Comparison of ENCODE assay signal across 2 mouse cellular contexts in the genomic region with DNA sequence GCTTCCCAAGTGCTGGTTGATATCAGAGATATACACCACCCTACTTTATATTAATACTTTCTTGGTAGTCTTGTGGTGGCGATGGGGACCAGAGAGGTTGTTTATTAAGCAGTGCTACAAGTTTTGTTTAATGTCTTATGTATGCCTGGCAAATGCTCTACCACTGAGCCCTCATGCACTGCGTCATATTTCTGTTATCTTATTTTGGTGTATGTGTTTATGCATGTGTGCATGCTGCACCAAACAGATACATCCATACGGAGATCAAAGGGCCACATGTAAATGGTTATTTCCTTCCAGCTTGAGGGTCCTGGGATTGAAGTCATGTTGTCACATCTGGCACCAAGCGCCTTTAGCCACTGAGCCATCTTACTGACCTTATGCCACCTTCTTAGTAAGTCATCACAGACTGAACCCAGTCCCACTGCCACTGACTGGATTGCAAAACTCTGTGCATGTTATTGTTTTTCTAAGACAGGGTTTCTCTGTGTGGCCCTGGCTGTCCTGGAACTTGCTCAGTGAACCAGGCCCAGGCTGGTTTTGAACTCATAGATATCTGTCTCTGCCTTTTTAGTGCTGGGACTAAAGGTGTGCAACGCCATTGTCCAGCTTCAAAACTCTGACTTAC.
TF ChIP-seq lines count a peak whose summit lies in the region.

No protein-coding gene starts in this region.

TF ChIP-seq in CH12.LX, 34 proteins besides CTCF, POLR2A, EP300 and RAD21:
- no peak for TF ChIP-seq E2F4 (IDR thresholded peaks at IDR 0.05; ENCODE audit: insufficient replicate concordance, low read depth, low read length)
- TF ChIP-seq ETS1 (conservative IDR thresholded peaks at IDR 0.05; ENCODE audit: low read depth, low read length) = no peak
- no peak for TF ChIP-seq SIN3A (IDR thresholded peaks at IDR 0.05; ENCODE audit: low read length)
- TF ChIP-seq CHD2 (IDR thresholded peaks at IDR 0.05; ENCODE audit: low read length) = no peak
- TF ChIP-seq ELF1 (IDR thresholded peaks at IDR 0.05; ENCODE audit: low read depth, low read length) = no peak
- no peak for TF ChIP-seq SMC3 (IDR thresholded peaks at IDR 0.05; ENCODE audit: low read depth, low read length)
- no peak for TF ChIP-seq NELFE (IDR thresholded peaks at IDR 0.05; ENCODE audit: low read depth, low read length)
- no peak for TF ChIP-seq GABPA (IDR thresholded peaks at IDR 0.05; ENCODE audit: insufficient replicate concordance, low read depth, low read length)
- TF ChIP-seq MXI1 (IDR thresholded peaks at IDR 0.05; ENCODE audit: low read depth, low read length) = no peak
TF ChIP-seq in CH12.LX: peak in this region for 0.

TF ChIP-seq in MEL, 35 proteins besides CTCF, POLR2A, EP300 and RAD21:
- TF ChIP-seq ZC3H11A (IDR thresholded peaks at IDR 0.05; ENCODE audit: low read depth, low read length) (no peak), MXI1 (IDR thresholded peaks at IDR 0.05; ENCODE audit: low read depth, low read length) (no peak), KAT2A (conservative IDR thresholded peaks at IDR 0.05; ENCODE audit: low read depth, low read length) (no peak), MYB (IDR thresholded peaks at IDR 0.05; ENCODE audit: low read depth, low read length) (no peak), ETS1 (IDR thresholded peaks at IDR 0.05; ENCODE audit: low read depth, low read length) (no peak), USF2 (IDR thresholded peaks at IDR 0.05; ENCODE audit: borderline replicate concordance in 1 of 2, insufficient read depth in 1 of 2, low read depth in 1 of 2, low read length in 2 of 2) (no peak), MAX (IDR thresholded peaks at IDR 0.05; ENCODE audit: low read length) (no peak), CHD2 (IDR thresholded peaks at IDR 0.05; ENCODE audit: low read length) (no peak), RCOR1 (IDR thresholded peaks at IDR 0.05; ENCODE audit: low read depth, low read length) (no peak), NRF1 (IDR thresholded peaks at IDR 0.05; ENCODE audit: insufficient read depth, low read depth, low read length, poor library complexity, severe bottlenecking) (no peak), NELFE (IDR thresholded peaks at IDR 0.05; ENCODE audit: low read depth, low read length) (no peak), TCF12 (IDR thresholded peaks at IDR 0.05; ENCODE audit: low read depth, low read length) (no peak), POLR2AphosphoS2 (IDR thresholded peaks at IDR 0.05; ENCODE audit: low read length) (no peak)
